Mouse (Mus musculus) CH12.LX (cell line): ENCODE measurements around the gene Rad23b. TPM values are rescaled to one million over a fixed set of nuclear protein-coding genes. Genes with fewer than 3 reads are reported as not detected.

ENCODE experiments used
- DNase-seq: peaks from one replicate; pipeline ENCODE4 v3.0.0-alpha.2; 2013; ENCODE audit errors: extremely low read depth
- H3K27ac ChIP-seq: 2 replicates; pipeline ENCODE4 v1.5.1; 2012; ENCODE audit warnings: low read depth, mild to moderate bottlenecking, control low read depth, moderate library complexity; ENCODE audit not compliant: insufficient read depth
- H3K27me3 ChIP-seq: replicated peaks from 2 replicates; pipeline ENCODE3; 2012; ENCODE audit warnings: inconsistent platforms
- H3K36me3 ChIP-seq, 2 experiments: replicated peaks in 1 of 2; 2 replicates each; pipeline versions ENCODE3 to v1.6.1; 2012; ENCODE audit warnings: inconsistent platforms in 1 of 2, low read length in 1 of 2, mild to moderate bottlenecking in 1 of 2, mixed read lengths in 1 of 2, moderate library complexity in 1 of 2; ENCODE audit not compliant: control insufficient read depth in 1 of 2, insufficient read depth in 1 of 2
- H3K4me1 ChIP-seq, 2 experiments: 2 replicates each; pipeline ENCODE4 v1.6.1; 2012; ENCODE audit warnings: inconsistent platforms in 1 of 2, moderate library complexity in 1 of 2; ENCODE audit not compliant: insufficient read depth in 2 of 2, control insufficient read depth in 1 of 2
- H3K4me2 ChIP-seq: 2 replicates; pipeline ENCODE4 v1.6.1; 2012; ENCODE audit warnings: low read depth, mild to moderate bottlenecking, control low read depth; ENCODE audit not compliant: poor library complexity, insufficient read depth, severe bottlenecking
- H3K4me3 ChIP-seq, 3 experiments: fragments of 150-350 bp in 1 of 3; sonication (generic) in 1 of 3; replicated peaks in 1 of 3; 2 replicates each; pipeline versions ENCODE3 to v1.5.1; 2011 to 2012; ENCODE audit warnings: low read depth in 2 of 3, low read length in 2 of 3, mild to moderate bottlenecking in 2 of 3, moderate library complexity in 2 of 3, control low read depth in 1 of 3, improper control_type of control experiment in 1 of 3, inconsistent platforms in 1 of 3, mixed read lengths in 1 of 3; ENCODE audit not compliant: poor library complexity in 1 of 3
- H3K79me2 ChIP-seq: replicated peaks from 2 replicates; pipeline ENCODE4 v1.6.1; 2012; ENCODE audit warnings: mild to moderate bottlenecking, moderate library complexity; ENCODE audit not compliant: control insufficient read depth, poor library complexity, insufficient read depth, severe bottlenecking; ENCODE audit errors: extremely low read depth
- H3K9ac ChIP-seq: 2 replicates; pipeline ENCODE4 v1.6.1; 2012; ENCODE audit warnings: low read depth, mild to moderate bottlenecking, control low read depth, moderate library complexity; ENCODE audit not compliant: insufficient read depth
- H3K9me3 ChIP-seq: replicated peaks from 2 replicates; pipeline ENCODE3; 2012; ENCODE audit warnings: low read length, inconsistent platforms, mixed read lengths
- BHLHE40 ChIP-seq: IDR thresholded peaks from 2 replicates; pipeline ENCODE4 v1.6.1; 2011; ENCODE audit warnings: mild to moderate bottlenecking, low read depth, low read length, improper control_type of control experiment
- CHD1 ChIP-seq: IDR thresholded peaks from 2 replicates; pipeline ENCODE4 v1.6.1; 2012; ENCODE audit warnings: low read depth, low read length, improper control_type of control experiment, inconsistent platforms
- E2F4 ChIP-seq: IDR thresholded peaks from 2 replicates; pipeline ENCODE4 v1.6.1; 2011; ENCODE audit warnings: low read depth, low read length, improper control_type of control experiment; ENCODE audit not compliant: insufficient replicate concordance
- ELF1 ChIP-seq: IDR thresholded peaks from 2 replicates; pipeline ENCODE4 v1.6.1; 2014; ENCODE audit warnings: low read depth, mild to moderate bottlenecking, inconsistent platforms, low read length, improper control_type of control experiment
- GABPA ChIP-seq: IDR thresholded peaks from 2 replicates; pipeline ENCODE4 v1.6.1; 2012; ENCODE audit warnings: low read depth, low read length, improper control_type of control experiment, inconsistent platforms; ENCODE audit not compliant: insufficient replicate concordance
- HCFC1 ChIP-seq: IDR thresholded peaks from 2 replicates; pipeline ENCODE4 v1.6.1; 2012; ENCODE audit warnings: low read depth, mild to moderate bottlenecking, inconsistent platforms, low read length, improper control_type of control experiment
- IRF4 ChIP-seq: IDR thresholded peaks from 2 replicates; pipeline ENCODE4 v1.6.1; 2014; ENCODE audit warnings: low read depth, mild to moderate bottlenecking, inconsistent platforms, low read length, improper control_type of control experiment
- JUND ChIP-seq: conservative IDR thresholded peaks from 2 replicates; pipeline ENCODE4 v1.6.1; 2011; ENCODE audit warnings: low read depth, low read length, improper control_type of control experiment
- MAFK ChIP-seq: IDR thresholded peaks from 2 replicates; pipeline ENCODE4 v1.6.1; 2011; ENCODE audit warnings: low read length, improper control_type of control experiment; ENCODE audit not compliant: insufficient replicate concordance
- MAZ ChIP-seq: IDR thresholded peaks from 2 replicates; pipeline ENCODE4 v1.6.1; 2012; ENCODE audit warnings: low read depth, mild to moderate bottlenecking, inconsistent platforms, low read length, improper control_type of control experiment, moderate library complexity
- MYC ChIP-seq: IDR thresholded peaks from 2 replicates; pipeline ENCODE4 v1.6.1; 2011; ENCODE audit warnings: low read depth, mild to moderate bottlenecking, improper control_type of control experiment, low read length
- POLR2A ChIP-seq: IDR thresholded peaks from 2 replicates; pipeline ENCODE4 v1.6.1; 2011; ENCODE audit warnings: low read depth, mild to moderate bottlenecking, improper control_type of control experiment, low read length
- SIN3A ChIP-seq: IDR thresholded peaks from 2 replicates; pipeline ENCODE4 v1.6.1; 2012; ENCODE audit warnings: low read length, improper control_type of control experiment, inconsistent platforms
- SMC3 ChIP-seq: IDR thresholded peaks from 2 replicates; pipeline ENCODE4 v1.6.1; 2011; ENCODE audit warnings: low read depth, low read length, improper control_type of control experiment
- UBTF ChIP-seq: IDR thresholded peaks from 2 replicates; pipeline ENCODE4 v1.6.1; 2012; ENCODE audit warnings: low read depth, mild to moderate bottlenecking, inconsistent platforms, low read length, improper control_type of control experiment, moderate library complexity
- USF2 ChIP-seq: conservative IDR thresholded peaks from 2 replicates; pipeline ENCODE4 v1.6.1; 2011; ENCODE audit warnings: low read depth, low read length, improper control_type of control experiment
- ZKSCAN1 ChIP-seq: IDR thresholded peaks from 2 replicates; pipeline ENCODE4 v1.6.1; 2012; ENCODE audit warnings: low read depth, inconsistent platforms, low read length, improper control_type of control experiment, borderline replicate concordance
- ZMIZ1 ChIP-seq: IDR thresholded peaks from 2 replicates; pipeline ENCODE4 v1.6.1; 2012; ENCODE audit warnings: low read depth, mild to moderate bottlenecking, inconsistent platforms, low read length, improper control_type of control experiment
- ZNF384 ChIP-seq: IDR thresholded peaks from 2 replicates; pipeline ENCODE4 v1.6.1; 2012; ENCODE audit warnings: low read depth, low read length, improper control_type of control experiment, inconsistent platforms
- dilution Hi-C: fragments of 300-500 bp; cut with MboI; formaldehyde crosslinking; loops from 2 replicates; pipeline ENCODE4 v1.14.3; 2020; ENCODE audit warnings: low sequenced_read_pairs; ENCODE audit not compliant: extremely low pct_unique_long_range_greater_than_20kb, extremely low pct_ligation_motif_present
- in situ Hi-C: fragments of 300-500 bp; cut with MboI; formaldehyde crosslinking; loops from 3 replicates; pipeline ENCODE4 v1.14.3; 2019; ENCODE audit warnings: low sequenced_read_pairs, low pct_ligation_motif_present, low pct_unique_long_range_greater_than_20kb, mixed read lengths
- polyA plus RNA-seq: library from polyadenylated mRNA; unstranded; fragments of >175 nt; gene quantifications from 2 replicates; pipeline ENCODE4 v1.2.1, GENCODE M21; 2012; ENCODE audit warnings: low read depth; ENCODE audit not compliant: insufficient read length
- total RNA-seq, 2 experiments: library from RNA; depleted of rRNA; stranded (reverse); fragments of 300-350 nt in 1 of 2; fragments of >200 nt in 1 of 2; gene quantifications; 2 replicates each; pipeline ENCODE4 v1.2.3; 2012 to 2014

The Rad23b gene
- total and polyA plus RNA-seq, 3 experiments = 190 to 436 (median 350) TPM

DNA sequence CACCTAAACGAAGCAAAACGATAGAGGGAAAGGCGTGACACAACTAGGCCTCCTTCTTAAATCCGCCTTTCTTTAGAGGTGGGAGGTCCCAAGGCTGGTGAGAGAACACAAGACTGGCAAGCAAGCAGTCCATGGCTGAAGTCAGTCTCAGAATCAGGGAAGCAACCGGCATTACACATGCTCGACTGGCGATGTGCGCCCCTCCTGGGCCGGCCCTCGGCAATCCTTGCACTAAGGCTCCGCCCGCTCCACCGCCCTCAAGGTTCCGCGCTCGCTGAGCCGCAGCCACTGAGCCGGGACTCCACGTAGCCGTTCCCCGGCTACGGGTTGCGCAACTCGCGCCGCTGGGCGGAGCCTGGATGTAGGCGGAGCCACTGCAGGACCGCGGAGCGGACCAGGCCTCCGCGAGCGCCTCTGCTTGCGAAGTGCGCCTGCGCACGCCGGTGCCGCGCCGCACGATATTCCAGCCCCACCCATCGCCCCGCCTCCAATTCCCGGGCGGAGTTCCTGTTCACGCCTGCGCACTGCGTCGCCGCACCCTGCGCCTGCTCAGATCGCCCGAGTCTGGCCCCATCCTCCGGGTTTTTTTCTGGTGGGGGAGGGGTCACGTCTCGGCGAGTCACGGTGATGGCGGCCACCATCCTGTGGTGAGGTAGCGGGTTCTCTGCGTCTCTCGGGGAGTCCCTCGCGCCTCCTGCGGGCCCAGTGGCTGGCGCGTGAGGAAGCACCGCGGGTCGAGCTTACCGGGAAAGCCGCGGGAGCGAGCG, at the start of gene Rad23b (continued):
- no peak for TF ChIP-seq JUND
- TF ChIP-seq, all 38 proteins: peak for 19

GRCm38 (mm10) chr4:55304121-55304520, 45.7 kb upstream of the Rad23b start:
- H3K27me3 ChIP-seq = no peaks in the 10 kb centered on the region
- no peaks in the 10 kb centered on the region for H3K79me2 ChIP-seq
- H3K36me3 ChIP-seq = no peaks in the 10 kb centered on the region
- TF ChIP-seq ELF1 (no peak), USF2 (no peak), SIN3A (no peak), JUND (no peak), POLR2A (no peak), GABPA (no peak), MAZ (no peak), IRF4 (no peak), MYC (no peak), ZKSCAN1 (no peak), MAFK (no peak), CHD1 (no peak), HCFC1 (no peak), UBTF (no peak), ZMIZ1 (no peak), SMC3 (no peak)
- DNase-seq = no peak
- no peak overlapping the region for H3K9ac ChIP-seq
- dilution Hi-C loops (no loop called here), in situ Hi-C loops (no loop called here)
- H3K27ac ChIP-seq = no peak overlapping the region
- no peaks in the 10 kb centered on the region for H3K9me3 ChIP-seq
- H3K4me2 ChIP-seq = no peak overlapping the region
- H3K4me3 ChIP-seq = no peak overlapping the region
- no peaks in the 10 kb centered on the region for H3K4me1 ChIP-seq

DNA sequence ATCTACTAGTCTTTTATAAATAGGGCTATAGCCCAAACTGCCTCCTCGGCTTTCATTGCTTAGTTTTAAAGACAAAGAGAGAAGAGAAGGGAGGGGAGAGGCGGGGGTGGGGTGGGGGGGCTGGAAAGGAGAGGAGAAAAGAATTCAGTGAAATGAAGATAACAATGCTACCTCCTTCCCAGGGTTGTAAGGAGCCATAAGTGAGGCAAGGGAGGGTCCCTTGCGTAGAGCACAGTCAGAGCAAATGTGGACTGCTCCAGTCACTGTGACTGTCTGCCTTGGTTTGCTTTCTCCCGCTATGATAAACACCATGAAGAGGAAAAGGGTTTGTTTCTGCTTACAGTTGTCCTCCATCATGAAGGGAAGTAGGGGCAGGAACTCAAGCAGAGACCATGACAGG, 43.2 kb upstream of the Rad23b start:
- Histone ChIP-seq H3K36me3 (no peaks in the 10 kb centered on the region), H3K4me1 (no peaks in the 10 kb centered on the region), H3K4me3 (no peak overlapping the region), H3K9ac (no peak overlapping the region), H3K4me2 (no peak overlapping the region), H3K79me2 (no peaks in the 10 kb centered on the region), H3K27ac (no peak overlapping the region), H3K27me3 (no peaks in the 10 kb centered on the region), H3K9me3 (no peaks in the 10 kb centered on the region)
- dilution Hi-C loops (no loop called here), in situ Hi-C loops (no loop called here)
- TF ChIP-seq UBTF = no peak
- no peak for TF ChIP-seq ZNF384
- no peak for TF ChIP-seq BHLHE40
- no peak for TF ChIP-seq E2F4
- no peak for DNase-seq
